Mouse (Mus musculus) forebrain, embryonic 14.5 days (tissue): ENCODE measurements around the gene Dusp10. TPM values are rescaled to one million over a fixed set of nuclear protein-coding genes. Genes with fewer than 3 reads are reported as not detected.

Experiments
- ATAC-seq: fragments of 200-750 bp; cut with Nextera tagmentation; 2 replicates; pipeline ENCODE4 v1.8.0; 2017; ENCODE audit warnings: mild to moderate bottlenecking, moderate library complexity
- DNase-seq: peaks from one replicate; pipeline ENCODE4 v3.0.0-alpha.2; 2015; ENCODE audit warnings: low spot score
- H3K27ac ChIP-seq: fragments of 300-500 bp; sonication (generic); 2 replicates; pipeline ENCODE4 v1.5.1; 2014; ENCODE audit warnings: low read depth, mild to moderate bottlenecking, control low read depth, low read length, moderate library complexity
- H3K27me3 ChIP-seq: fragments of 300-500 bp; sonication (generic); replicated peaks from 2 replicates; pipeline ENCODE4 v1.6.1; 2014; ENCODE audit warnings: low read length, control low read depth, mixed read lengths; ENCODE audit not compliant: control insufficient read depth, insufficient read depth
- H3K36me3 ChIP-seq: fragments of 300-500 bp; sonication (generic); 2 replicates; pipeline ENCODE4 v1.6.1; 2014; ENCODE audit warnings: low read length, control low read depth; ENCODE audit not compliant: control insufficient read depth, insufficient read depth
- H3K4me1 ChIP-seq: fragments of 300-500 bp; sonication (generic); 2 replicates; pipeline ENCODE4 v1.6.1; 2014; ENCODE audit warnings: antibody characterized with exemption, low read length, control low read depth; ENCODE audit not compliant: control insufficient read depth, insufficient read depth
- H3K4me2 ChIP-seq: fragments of 300-500 bp; sonication (generic); 2 replicates; pipeline ENCODE4 v1.6.1; 2014; ENCODE audit warnings: mild to moderate bottlenecking, control low read depth, low read length
- H3K4me3 ChIP-seq: fragments of 300-500 bp; sonication (generic); 2 replicates; pipeline ENCODE4 v1.5.1; 2014; ENCODE audit warnings: low read depth, low read length, control low read depth
- H3K9ac ChIP-seq: fragments of 300-500 bp; sonication (generic); 2 replicates; pipeline ENCODE4 v1.6.1; 2014; ENCODE audit warnings: mild to moderate bottlenecking, low read length, control low read depth, moderate library complexity
- H3K9me3 ChIP-seq: fragments of 300-500 bp; sonication (generic); replicated peaks from 2 replicates; pipeline ENCODE4 v1.6.1; 2016; ENCODE audit warnings: low read length, control low read depth, mixed read lengths; ENCODE audit not compliant: control insufficient read depth
- WGBS: fragments of 180-500 bp; shearing (Covaris S2); extraction: QIAGEN DNeasy Blood & Tissue Kit; methylation state at CpG from one replicate; pipeline ENCODE4 v1.1.7; 2014; 5-methylcytosine and 5-hydroxymethylcytosine counted together
- polyA plus RNA-seq: library from polyadenylated mRNA; unstranded; fragments of >200 nt; fragmentation: Nextera tagmentation; extraction: Ambion mirVana; gene quantifications from 2 replicates; pipeline ENCODE4 v1.2.1, GENCODE M21; 2014

The Dusp10 gene
- polyA plus RNA-seq, 1 experiment from 2014 or later: 7.2 TPM

DNA sequence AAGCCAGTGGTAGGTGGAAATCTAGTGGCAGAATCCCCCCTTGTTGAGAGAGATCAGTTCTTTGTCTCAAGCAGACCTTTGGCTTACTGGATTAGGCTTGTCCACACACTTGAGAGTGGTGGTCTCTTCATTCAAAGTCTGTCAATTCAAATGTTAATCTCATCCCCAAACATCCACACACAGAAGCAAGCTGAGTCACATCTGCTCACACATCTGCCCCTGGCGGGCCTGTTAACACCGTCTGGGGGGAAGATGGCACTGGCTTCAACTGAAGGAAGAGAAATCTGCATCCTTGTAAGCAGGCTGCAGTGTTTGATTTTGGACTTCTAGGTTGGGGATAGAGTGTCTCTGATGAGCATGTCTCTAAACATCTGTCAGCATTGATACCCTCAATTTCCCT lies 10.9 kb downstream of the Dusp10 start:
- H3K9me3 ChIP-seq: no peaks in the 10 kb centered on the region
- ATAC-seq (no peak), DNase-seq (no peak)
- no peak overlapping the region for H3K9ac ChIP-seq
- no peaks in the 10 kb centered on the region for H3K36me3 ChIP-seq
- no peak overlapping the region for H3K4me3 ChIP-seq
- H3K4me1 ChIP-seq: no peaks in the 10 kb centered on the region
- no peak overlapping the region for H3K4me2 ChIP-seq
- 59% methylated on average over 2 of the region's 2 CpGs for WGBS
- H3K27ac ChIP-seq: no peak overlapping the region
- no peaks in the 10 kb centered on the region for H3K27me3 ChIP-seq

DNA sequence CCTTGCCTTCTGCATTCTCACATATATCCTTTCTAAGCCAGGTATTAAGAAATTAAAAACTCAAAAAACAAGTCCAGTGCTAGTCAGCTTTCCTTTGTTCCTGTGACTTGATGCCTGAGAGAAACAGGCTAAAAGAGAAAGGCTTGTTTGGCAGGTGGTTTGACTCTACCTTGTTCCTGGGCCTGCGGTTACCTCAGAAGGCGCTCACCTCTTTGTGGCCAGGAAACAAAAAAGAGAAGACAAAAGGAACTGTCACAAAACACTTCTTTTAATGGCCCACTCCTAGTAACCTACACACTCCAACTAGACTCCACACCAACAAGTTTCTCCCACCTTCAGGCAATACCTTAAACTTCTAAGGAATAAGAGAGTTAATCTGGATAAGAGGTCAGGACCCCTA lies 11.5 kb downstream of the Dusp10 start:
- Histone ChIP-seq H3K27me3 (no peaks in the 10 kb centered on the region), H3K27ac (no peak overlapping the region), H3K9ac (no peak overlapping the region), H3K9me3 (no peaks in the 10 kb centered on the region), H3K4me3 (no peak overlapping the region), H3K4me1 (no peaks in the 10 kb centered on the region), H3K36me3 (no peaks in the 10 kb centered on the region), H3K4me2 (no peak overlapping the region)
- 88% methylated on average over 2 of the region's 2 CpGs for WGBS
- DNase-seq: no peak
- no peak for ATAC-seq

DNA sequence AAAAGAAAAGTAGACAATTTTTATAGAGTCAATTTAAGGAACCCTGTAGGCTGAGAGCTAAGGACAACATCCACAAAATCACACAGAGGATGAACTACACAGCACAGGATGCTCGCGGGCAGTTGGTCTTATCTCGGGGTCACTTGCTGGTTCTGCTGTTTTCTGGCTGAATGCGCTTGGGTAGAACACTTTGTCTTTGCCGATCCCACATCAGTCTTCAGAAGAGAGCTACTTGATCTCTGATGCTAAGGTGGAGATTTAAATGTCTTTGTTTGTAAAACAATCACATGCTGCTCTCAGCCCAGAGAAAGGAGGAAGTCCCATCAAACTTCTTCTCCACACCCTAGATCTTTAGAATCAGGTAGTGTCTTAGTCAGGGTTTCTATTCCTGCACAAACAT lies 12.0 kb downstream of the Dusp10 start:
- Histone ChIP-seq H3K4me2 (no peak overlapping the region), H3K9ac (no peak overlapping the region), H3K27ac (no peak overlapping the region), H3K27me3 (no peaks in the 10 kb centered on the region), H3K36me3 (no peaks in the 10 kb centered on the region), H3K4me3 (no peak overlapping the region), H3K4me1 (no peaks in the 10 kb centered on the region), H3K9me3 (no peaks in the 10 kb centered on the region)
- DNase-seq: no peak
- no peak for ATAC-seq
- WGBS: 96% methylated on average over 5 of the region's 5 CpGs

DNA sequence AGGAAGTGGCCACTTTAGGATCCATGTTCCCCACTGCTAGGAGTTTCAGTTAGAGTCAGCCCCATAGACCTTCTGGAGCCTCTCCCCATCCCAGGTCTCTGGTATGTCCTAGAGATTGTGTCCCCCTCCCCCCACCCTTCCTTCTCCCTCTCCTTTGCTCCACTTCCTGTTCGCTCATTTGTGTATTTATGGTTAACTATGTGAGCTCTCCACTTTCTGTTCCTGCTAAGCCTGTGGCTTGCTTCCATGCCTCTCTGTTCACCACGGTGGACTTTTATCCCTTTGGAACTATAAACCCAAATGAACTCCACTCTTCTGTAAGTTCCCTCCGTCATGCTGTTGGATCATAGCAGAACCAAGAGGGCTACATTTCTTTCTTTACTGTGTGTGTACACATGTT lies 13.9 kb downstream of the Dusp10 start:
- Histone ChIP-seq H3K4me1 (no peaks in the 10 kb centered on the region), H3K9ac (no peak overlapping the region), H3K27ac (no peak overlapping the region), H3K4me3 (no peak overlapping the region), H3K27me3 (no peaks in the 10 kb centered on the region), H3K4me2 (no peak overlapping the region), H3K36me3 (no peaks in the 10 kb centered on the region), H3K9me3 (no peaks in the 10 kb centered on the region)
- ATAC-seq: no peak
- 91% methylated on average over 3 of the region's 3 CpGs for WGBS
- no peak for DNase-seq

DNA sequence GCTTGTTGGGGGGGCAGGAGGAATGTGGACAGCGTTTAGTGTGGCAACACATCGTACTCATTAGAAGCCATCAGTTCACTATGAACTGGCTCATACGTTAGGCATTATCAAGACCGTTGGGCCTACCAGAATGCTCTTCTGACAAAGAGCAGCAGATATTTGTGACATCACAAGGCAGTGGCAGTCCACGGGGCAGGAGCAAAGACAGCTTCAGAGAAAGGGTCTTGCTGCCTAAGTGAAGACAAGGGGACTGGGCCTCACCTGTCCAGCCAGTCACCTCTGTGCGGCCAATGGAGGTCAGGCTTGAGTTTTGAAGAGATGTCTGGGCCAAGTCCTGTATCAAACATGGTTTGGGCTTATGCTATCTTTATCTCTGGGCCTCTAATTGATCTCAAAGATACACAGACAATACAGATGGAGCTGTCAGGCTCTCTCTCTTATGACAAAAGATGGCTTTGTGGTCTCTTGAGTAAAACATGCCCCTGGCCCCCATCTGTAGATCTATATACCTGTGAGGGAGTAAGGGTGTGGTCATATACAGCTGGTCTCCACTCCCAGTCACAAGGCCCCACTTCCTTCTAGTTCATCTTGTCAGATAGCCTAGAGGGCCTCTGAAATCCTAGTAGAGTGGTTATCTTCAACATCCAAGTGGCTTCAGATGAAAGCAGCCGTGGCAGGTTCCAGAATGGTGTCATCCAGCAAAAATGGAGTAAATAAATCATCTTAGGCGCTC lies 17.1 kb downstream of the Dusp10 start:
- no peak for DNase-seq
- Histone ChIP-seq H3K27me3 (no peaks in the 10 kb centered on the region), H3K9ac (no peak overlapping the region), H3K36me3 (no peaks in the 10 kb centered on the region), H3K27ac (no peak overlapping the region), H3K4me2 (no peak overlapping the region), H3K4me1 (peaks cover 9% of the 10 kb centered on the region), H3K4me3 (no peak overlapping the region), H3K9me3 (no peaks in the 10 kb centered on the region)
- 91% methylated on average over 8 of the region's 8 CpGs for WGBS
- no peak for ATAC-seq

DNA sequence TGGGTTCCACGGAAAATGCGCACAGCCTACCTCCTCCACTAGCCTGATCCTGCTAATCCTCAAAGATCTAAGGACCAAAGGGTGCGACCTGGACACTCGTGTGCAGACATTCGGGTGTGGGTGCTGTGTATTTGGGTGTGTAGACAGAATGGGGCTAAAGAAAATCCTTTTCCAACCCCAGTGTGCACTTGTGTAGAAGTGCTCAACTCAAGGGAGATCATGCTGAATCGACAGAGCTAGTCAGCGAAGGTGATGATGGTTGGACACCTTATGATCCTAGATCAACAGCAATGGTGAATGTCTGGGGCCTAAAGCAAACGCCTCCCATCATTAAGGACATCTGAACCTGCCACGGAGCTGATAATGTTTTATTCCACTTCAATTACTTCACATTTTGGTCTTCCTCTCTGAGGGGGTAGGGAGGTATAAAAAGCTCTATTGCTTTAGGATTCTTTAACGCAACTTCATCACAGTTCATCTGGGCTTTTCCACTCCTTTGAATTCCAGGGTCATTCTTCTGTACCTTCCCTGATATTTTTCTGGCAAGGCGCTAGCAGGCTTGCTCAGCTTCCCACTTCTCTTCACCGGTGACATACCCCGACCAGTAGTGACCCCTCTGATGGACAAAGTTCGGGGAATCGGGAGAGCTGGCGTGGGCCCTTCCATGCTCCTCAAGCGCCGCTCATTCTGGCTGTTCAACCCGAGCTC lies 19.7 kb downstream of the Dusp10 start:
- peak overlapping the region; percentile 83 for H3K9ac ChIP-seq
- H3K4me3 ChIP-seq: peak overlapping the region; percentile 67
- no peaks in the 10 kb centered on the region for H3K27me3 ChIP-seq
- DNase-seq: peak; percentile 16
- peak overlapping the region; percentile 90 for H3K27ac ChIP-seq
- WGBS: 20% methylated on average over 19 of the region's 19 CpGs
- H3K4me1 ChIP-seq: peaks cover 21% of the 10 kb centered on the region
- H3K9me3 ChIP-seq: no peaks in the 10 kb centered on the region
- peak overlapping the region; percentile 87 for H3K4me2 ChIP-seq
- 0 out of 2 replicates have a peak, but pooled peaks cover 7% of the 10 kb centered on the region for H3K36me3 ChIP-seq
- no peak for ATAC-seq

DNA sequence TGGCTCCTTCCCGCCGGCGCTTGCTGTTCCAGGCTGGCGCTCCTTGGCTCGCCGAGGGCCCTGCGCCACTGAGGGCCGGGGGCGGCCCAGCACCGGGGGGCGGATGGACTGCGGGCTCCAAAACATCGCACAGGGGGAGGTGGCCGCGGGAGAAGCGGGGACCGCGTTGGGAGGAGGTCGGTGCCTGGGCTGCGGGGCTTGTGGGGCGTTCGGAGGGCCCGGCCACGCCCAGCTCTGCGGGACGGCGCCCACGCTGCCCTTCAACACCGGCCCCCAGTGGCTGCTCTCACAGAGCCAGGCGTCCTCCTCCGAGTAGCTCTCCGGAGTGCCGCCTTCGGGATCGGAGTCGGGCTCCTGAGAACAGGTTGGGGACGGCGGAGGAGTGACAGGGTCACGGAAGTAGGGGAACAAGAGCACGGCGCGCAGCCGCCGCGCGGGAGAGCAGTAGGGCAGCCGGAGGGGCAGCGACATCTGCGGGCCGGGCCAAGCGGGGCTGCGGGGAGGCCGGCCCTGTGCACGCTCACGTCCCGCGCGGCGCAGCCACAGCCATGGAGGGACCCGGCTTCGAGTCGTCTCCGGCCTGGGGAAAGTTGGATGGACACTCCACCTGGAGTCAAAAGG lies 20.4 kb downstream of the Dusp10 start:
- H3K36me3 ChIP-seq: 0 out of 2 replicates have a peak, but pooled peaks cover 7% of the 10 kb centered on the region
- under 1% methylated on average over 63 of the region's 63 CpGs for WGBS
- H3K4me2 ChIP-seq: peak overlapping the region; percentile 87
- H3K9me3 ChIP-seq: no peaks in the 10 kb centered on the region
- peak overlapping the region; percentile 67 for H3K4me3 ChIP-seq
- DNase-seq (peak; percentile 67), ATAC-seq (peak; percentile 68)
- peaks cover 21% of the 10 kb centered on the region for H3K4me1 ChIP-seq
- H3K27ac ChIP-seq: peak overlapping the region; percentile 90
- H3K9ac ChIP-seq: peak overlapping the region; percentile 83
- no peaks in the 10 kb centered on the region for H3K27me3 ChIP-seq

DNA sequence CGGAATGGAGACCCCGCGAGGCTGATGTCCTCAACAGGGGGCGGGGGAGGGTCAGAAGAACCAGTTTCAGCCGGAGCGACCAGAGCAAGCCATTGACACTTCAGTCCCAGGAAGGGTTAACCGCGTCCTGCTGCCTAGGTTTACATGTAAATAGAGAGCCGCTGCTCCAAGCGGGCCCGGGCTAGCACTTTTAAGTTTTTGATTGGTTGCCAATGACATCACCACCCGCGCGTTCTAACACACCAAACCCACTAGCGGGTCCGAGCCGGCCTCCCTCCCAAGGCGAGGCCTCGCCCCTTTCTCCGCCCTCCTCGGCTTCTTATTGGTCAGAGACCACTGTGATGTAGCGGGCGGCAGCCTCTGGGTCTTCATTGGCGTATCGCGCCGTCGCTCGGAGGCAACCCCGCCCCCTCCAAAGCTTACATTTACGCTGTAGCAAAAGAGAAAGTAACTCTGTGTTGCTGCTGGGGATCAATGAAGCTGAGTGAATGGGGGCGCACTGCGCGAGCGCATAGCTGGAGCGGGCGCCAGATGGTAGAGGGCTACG lies 21.0 kb downstream of the Dusp10 start, which contains the start of gene 1700056E22Rik:
Gene 1700056E22Rik (minus strand): TSS at position 291 of the 547 bp plus-strand sequence.
- H3K9me3 ChIP-seq: no peaks in the 10 kb centered on the region
- peak within 1 kb of the TSS; percentile 90 for H3K27ac ChIP-seq
- WGBS: under 1% methylated on average over 38 of the region's 38 CpGs
- peak within 1 kb of the TSS; percentile 87 for H3K4me2 ChIP-seq
- DNase-seq (peak; percentile 100), ATAC-seq (peak; percentile 98)
- peak within 1 kb of the TSS; percentile 83 for H3K9ac ChIP-seq
- 0 out of 2 replicates have a peak, but pooled peaks cover 7% of the 10 kb centered on the region for H3K36me3 ChIP-seq
- peaks cover 21% of the 10 kb centered on the region for H3K4me1 ChIP-seq
- H3K4me3 ChIP-seq: peak within 1 kb of the TSS; percentile 67
- H3K27me3 ChIP-seq: no peaks in the 10 kb centered on the region
